Mouse (Mus musculus) embryonic fibroblast, embryonic 13.5 days (primary cell): ENCODE data around the gene Zcchc3.

Experiments
- CTCF ChIP-seq: IDR thresholded peaks from 2 replicates; pipeline ENCODE4 v1.5.1; 2011; ENCODE audit warnings: mild to moderate bottlenecking, control low read depth, low read length, moderate library complexity, borderline replicate concordance; ENCODE audit not compliant: insufficient read depth
- POLR2A ChIP-seq: IDR thresholded peaks from 2 replicates; pipeline ENCODE4 v1.6.1; 2011; ENCODE audit warnings: low read depth, mild to moderate bottlenecking, control low read depth, low read length, moderate library complexity

DNA sequence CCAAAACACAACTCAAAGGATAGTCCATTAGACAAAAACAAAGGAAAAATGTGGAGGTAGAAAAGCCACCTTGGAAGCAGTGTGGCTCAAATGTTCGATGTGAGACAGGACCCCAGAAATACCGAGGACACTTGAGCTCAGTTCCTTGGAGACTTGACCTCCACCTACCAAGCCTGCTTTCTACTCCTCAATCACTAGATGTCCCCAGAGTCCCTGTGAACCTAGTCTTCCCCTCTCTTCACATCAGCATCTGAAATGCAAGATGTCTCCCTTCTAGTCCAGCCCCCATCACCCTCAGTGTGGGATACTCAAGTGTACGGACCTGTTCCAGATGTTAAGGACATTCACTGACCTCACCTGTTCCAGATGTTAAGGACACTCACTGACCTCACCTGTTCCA lies 22.0 kb downstream of the Zcchc3 start:
- TF ChIP-seq CTCF (peak; percentile 34; the same call in 1 of the 2 replicates), POLR2A (no peak; the same call in 1 of the 2 replicates)
